Mouse (Mus musculus) splenic B cell, adult 2 months (primary cell): Measurements from ENCODE around the gene Kpna6.
A peak's percentile ranks its signal among the peaks of the same experiment; 100 is the strongest.

Source experiments
- DNase-seq: peaks from one replicate; pipeline ENCODE4 v3.0.0-alpha.2; 2011; ENCODE audit warnings: low read depth, low spot score
- H3K27me3 ChIP-seq: 2 replicates; pipeline ENCODE4 v1.6.1; 2012; ENCODE audit warnings: mild to moderate bottlenecking, low read length, moderate library complexity, mixed read lengths; ENCODE audit not compliant: control insufficient read depth, poor library complexity, insufficient read depth, severe bottlenecking
- H3K36me3 ChIP-seq: 2 replicates; pipeline ENCODE4 v1.6.1; 2012; ENCODE audit warnings: mild to moderate bottlenecking, low read length, moderate library complexity, mixed read lengths; ENCODE audit not compliant: control insufficient read depth, poor library complexity, insufficient read depth, severe bottlenecking

Kpna6 gene

GRCm38 (mm10) chr4:129672878-129673449 is 397 bp upstream of the Kpna6 start:
- DNase-seq = no peak

GRCm38 (mm10) chr4:129671491-129672082 is 980 bp downstream of the Kpna6 start:
- peaks cover 2% of the 10 kb centered on the region; the same call in 1 of the 2 replicates for H3K36me3 ChIP-seq
- H3K27me3 ChIP-seq = no peaks in the 10 kb centered on the region
- peak; percentile 62 for DNase-seq

More at GRCm38 (mm10) chr4:129672878-129673449, 397 bp upstream of the Kpna6 start:
- no peaks in the 10 kb centered on the region for H3K27me3 ChIP-seq
- peaks cover 2% of the 10 kb centered on the region; the same call in 1 of the 2 replicates for H3K36me3 ChIP-seq

- Histone ChIP-seq H3K27me3 (no peaks in the 10 kb centered on the region), H3K36me3 (peaks cover 2% of the 10 kb centered on the region)
- no peak for DNase-seq
Measured at GRCm38 (mm10) chr4:129662255-129662813, 10.2 kb downstream of the Kpna6 start.

GRCm38 (mm10) chr4:129661584-129661983 is 11.0 kb downstream of the Kpna6 start:
- H3K27me3 ChIP-seq = no peaks in the 10 kb centered on the region
- H3K36me3 ChIP-seq = peaks cover 5% of the 10 kb centered on the region
- no peak for DNase-seq

- H3K36me3 ChIP-seq = peaks cover 27% of the 10 kb centered on the region
- DNase-seq = no peak
- H3K27me3 ChIP-seq = no peaks in the 10 kb centered on the region
Measured at GRCm38 (mm10) chr4:129654770-129655169, 17.8 kb downstream of the Kpna6 start.

- Histone ChIP-seq H3K27me3 (no peaks in the 10 kb centered on the region), H3K36me3 (peaks cover 13% of the 10 kb centered on the region)
- no peak for DNase-seq
Measured at GRCm38 (mm10) chr4:129650359-129650758, 22.2 kb downstream of the Kpna6 start.

- Histone ChIP-seq H3K27me3 (no peaks in the 10 kb centered on the region), H3K36me3 (peaks cover 7% of the 10 kb centered on the region)
- no peak for DNase-seq
Measured at GRCm38 (mm10) chr4:129648656-129649055, 23.9 kb downstream of the Kpna6 start.

- H3K27me3 ChIP-seq = no peaks in the 10 kb centered on the region
- no peaks in the 10 kb centered on the region; the same call in 1 of the 2 replicates for H3K36me3 ChIP-seq
- DNase-seq = no peak
Measured at GRCm38 (mm10) chr4:129645204-129645603, 27.4 kb downstream of the Kpna6 start.

- DNase-seq = no peak
- Histone ChIP-seq H3K27me3 (no peaks in the 10 kb centered on the region), H3K36me3 (peaks cover 4% of the 10 kb centered on the region; the same call in 1 of the 2 replicates)
Measured at GRCm38 (mm10) chr4:129641756-129642155, 30.8 kb downstream of the Kpna6 start.

- DNase-seq = peak; percentile 93
- H3K27me3 ChIP-seq = no peaks in the 10 kb centered on the region
- H3K36me3 ChIP-seq = peaks cover 5% of the 10 kb centered on the region; the same call in 1 of the 2 replicates
Measured at GRCm38 (mm10) chr4:129640638-129641467, 31.7 kb downstream of the Kpna6 start, which contains the start of gene Txlna. Gene Txlna, minus strand, starts transcription at chr4:129641065.

GRCm38 (mm10) chr4:129640101-129640637 is 32.4 kb downstream of the Kpna6 start:
- no peak for DNase-seq
- H3K27me3 ChIP-seq = no peaks in the 10 kb centered on the region
- H3K36me3 ChIP-seq = peaks cover 5% of the 10 kb centered on the region; the same call in 1 of the 2 replicates

- no peak for DNase-seq
- Histone ChIP-seq H3K36me3 (peaks cover 8% of the 10 kb centered on the region), H3K27me3 (no peaks in the 10 kb centered on the region)
Measured at GRCm38 (mm10) chr4:129639221-129639620, 33.3 kb downstream of the Kpna6 start.

GRCm38 (mm10) chr4:129633852-129634251 is 38.7 kb downstream of the Kpna6 start:
- Histone ChIP-seq H3K36me3 (peaks cover 13% of the 10 kb centered on the region), H3K27me3 (no peaks in the 10 kb centered on the region)
- DNase-seq = no peak

GRCm38 (mm10) chr4:129631867-129632266 is 40.7 kb downstream of the Kpna6 start:
- no peaks in the 10 kb centered on the region for H3K27me3 ChIP-seq
- DNase-seq = no peak
- peaks cover 11% of the 10 kb centered on the region for H3K36me3 ChIP-seq
